Comparison of ENCODE assay signal across 11 mouse cellular contexts in the genomic region with DNA sequence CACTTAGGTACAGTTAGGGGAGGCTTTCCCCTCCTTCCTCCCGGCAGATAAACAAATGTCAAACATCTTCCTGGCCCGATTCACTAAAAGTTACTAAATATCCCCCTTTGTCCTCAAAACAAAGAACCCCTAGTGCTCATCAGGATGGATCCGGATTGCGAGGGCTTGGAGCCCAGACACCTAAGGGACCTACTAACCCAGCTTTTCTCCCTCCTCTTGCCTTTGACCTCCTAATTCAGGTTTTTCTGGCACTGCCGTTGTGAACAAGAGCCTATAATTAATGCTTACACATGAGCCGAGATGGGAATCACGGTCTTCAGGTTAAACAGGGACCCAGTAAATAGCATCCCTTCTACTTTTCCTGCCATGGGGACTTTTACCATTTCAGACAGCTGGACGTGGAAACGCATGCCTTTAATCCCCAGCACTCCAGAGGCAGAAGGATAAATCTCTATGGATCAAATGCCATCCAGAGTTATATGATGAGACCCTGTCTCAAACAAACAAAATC. TPM values are rescaled to one million over a fixed set of nuclear protein-coding genes. Genes with fewer than 3 reads are reported as not detected.
A peak's percentile ranks its signal among the peaks of the same experiment; 100 is the strongest.
DNase-seq lines count a peak whose midpoint lies in the region; ATAC-seq lines count a peak whose summit lies in the region.
"Had no signal": no experiment of that assay in that cellular context is flagged by ENCODE, and none has a peak within 500 bp of the region (broad histone marks: within the 10 kb centered on the region; RNA-seq: fewer than 3 reads in every experiment).

No protein-coding gene starts in this region.

- H3K27me3 ChIP-seq in heart, embryonic 15.5 days = no peaks in the 10 kb centered on the region
- H3K27me3 ChIP-seq in heart, embryonic 16.5 days (ENCODE audit: control insufficient read depth, insufficient read depth, low read length) = no peaks in the 10 kb centered on the region
- no peaks in the 10 kb centered on the region for H3K27me3 ChIP-seq in midbrain, embryonic 15.5 days (replicated peaks)

- H3K9ac ChIP-seq in heart, embryonic 15.5 days = peak overlapping the region; percentile 9; the same call in 1 of the 2 replicates
- peak overlapping the region; percentile 39 for H3K9ac ChIP-seq in heart, embryonic 16.5 days (ENCODE audit: low read length)
- H3K9ac ChIP-seq in midbrain, embryonic 15.5 days = peak overlapping the region; percentile 59

- no peak overlapping the region for H3K4me3 ChIP-seq in heart, embryonic 15.5 days
- no peak overlapping the region for H3K4me3 ChIP-seq in heart, embryonic 16.5 days (ENCODE audit: low read length)
- peak overlapping the region; percentile 37 for H3K4me3 ChIP-seq in midbrain, embryonic 15.5 days

- WGBS in heart, embryonic 15.5 days = 40% methylated on average over 9 of the region's 9 CpGs
- 45% methylated on average over 9 of the region's 9 CpGs for WGBS in heart, embryonic 16.5 days
- WGBS in midbrain, embryonic 15.5 days = 3% methylated on average over 9 of the region's 9 CpGs

- 0 out of 2 replicates have a peak overlapping the region, but pooled peaks have one; percentile 75 for H3K4me2 ChIP-seq in heart, embryonic 15.5 days
- H3K4me2 ChIP-seq in heart, embryonic 16.5 days (ENCODE audit: low read depth, low read length) = no peak overlapping the region; the same call in 1 of the 2 replicates
- H3K4me2 ChIP-seq in midbrain, embryonic 15.5 days = peak overlapping the region; percentile 72

- no peaks in the 10 kb centered on the region for H3K9me3 ChIP-seq in heart, embryonic 15.5 days (replicated peaks)
- H3K9me3 ChIP-seq in heart, embryonic 16.5 days (replicated peaks; ENCODE audit: control insufficient read depth, low read length) = no peaks in the 10 kb centered on the region
- no peaks in the 10 kb centered on the region for H3K9me3 ChIP-seq in midbrain, embryonic 15.5 days
- H3K9me3 ChIP-seq: G1E had no signal

- intact Hi-C loops in heart, postnatal 14 days (cut with DNase I) = loop anchor here (2.0 kb wide), 1 partner anchor 57 kb away; a partner anchor contains a TSS

- H3K4me1 ChIP-seq in heart, embryonic 15.5 days (replicated peaks) = peaks cover 57% of the 10 kb centered on the region
- H3K4me1 ChIP-seq in heart, embryonic 16.5 days (ENCODE audit: control insufficient read depth, insufficient read depth, low read length) = peaks cover 36% of the 10 kb centered on the region
- H3K4me1 ChIP-seq in midbrain, embryonic 15.5 days = peaks cover 72% of the 10 kb centered on the region

- ATAC-seq in heart, embryonic 15.5 days (replicated peaks; ENCODE audit: insufficient number of reproducible peaks, insufficient read depth, low FRiP score, low read depth) = no peak
- ATAC-seq in heart, embryonic 16.5 days (replicated peaks; ENCODE audit: extremely low read depth, insufficient read depth, low FRiP score) = no peak
- ATAC-seq in midbrain, embryonic 15.5 days (replicated peaks) = no peak
- no peak for ATAC-seq in frontal cortex, adult (ENCODE audit: low TSS enrichment)

- peak overlapping the region; percentile 97 for H3K27ac ChIP-seq in heart, embryonic 15.5 days
- H3K27ac ChIP-seq in heart, embryonic 16.5 days (ENCODE audit: low read length) = 0 out of 2 replicates have a peak overlapping the region, but pooled peaks have one; percentile 3
- peak overlapping the region; percentile 96 for H3K27ac ChIP-seq in midbrain, embryonic 15.5 days
- H3K27ac ChIP-seq: liver, embryonic 14.5 days had no signal

- no peak for DNase-seq in heart, postnatal 14 days
- DNase-seq in ZHBTc4 (ENCODE audit: low read depth, low spot score) = peak; percentile 83
- DNase-seq in frontal cortex, postnatal 10 days (ENCODE audit: low spot score in 2 of 2) = no peak
- no peak for DNase-seq in retina, embryonic 14.5 days (ENCODE audit: low spot score)

- H3K36me3 ChIP-seq in heart, embryonic 15.5 days = no peaks in the 10 kb centered on the region
- no peaks in the 10 kb centered on the region for H3K36me3 ChIP-seq in heart, embryonic 16.5 days (ENCODE audit: control insufficient read depth, insufficient read depth)
- no peaks in the 10 kb centered on the region for H3K36me3 ChIP-seq in midbrain, embryonic 15.5 days (replicated peaks)
- H3K36me3 ChIP-seq: G1E had no signal

RNA-seq across cellular contexts. Expression of a gene that starts 38.1 kb away (rescaled TPM):
- polyA plus RNA-seq in heart, embryonic 15.5 days (2015; fragmentation: Nextera tagmentation; extraction: Ambion mirVana) = 719 and 906 TPM in 2 replicates
- 100 to 1,000 TPM; 116 to 154 TPM for total RNA-seq in heart, postnatal 14 days (2021)
- polyA plus RNA-seq in heart, embryonic 16.5 days (2015; fragmentation: Nextera tagmentation; extraction: Ambion mirVana) = 727 and 789 TPM in 2 replicates
- 17,671 and 17,732 TPM in 2 replicates for polyA plus RNA-seq in midbrain, embryonic 15.5 days (2015; fragmentation: Nextera tagmentation; extraction: Ambion mirVana)

RNA-seq across cellular contexts. Expression of a gene that starts 38.1 kb away (rescaled TPM):
- polyA plus RNA-seq in heart, embryonic 15.5 days (2015; fragmentation: Nextera tagmentation; extraction: Ambion mirVana) = 117 and 139 TPM in 2 replicates
- total RNA-seq in heart, postnatal 14 days (2021) = 10 to 100 TPM; 42.2 to 57.4 TPM
- polyA plus RNA-seq in heart, embryonic 16.5 days (2015; fragmentation: Nextera tagmentation; extraction: Ambion mirVana) = 130 and 149 TPM in 2 replicates
- polyA plus RNA-seq in midbrain, embryonic 15.5 days (2015; fragmentation: Nextera tagmentation; extraction: Ambion mirVana) = 16.4 and 20.5 TPM in 2 replicates

RNA-seq across cellular contexts. Expression of a gene that starts 38.2 kb away (rescaled TPM):
- polyA plus RNA-seq in heart, embryonic 15.5 days (2015; fragmentation: Nextera tagmentation; extraction: Ambion mirVana) = not detected in 2 replicates
- total RNA-seq in heart, postnatal 14 days (2021) = not detected
- not detected in 2 replicates for polyA plus RNA-seq in heart, embryonic 16.5 days (2015; fragmentation: Nextera tagmentation; extraction: Ambion mirVana)
- not detected in 2 replicates for polyA plus RNA-seq in midbrain, embryonic 15.5 days (2015; fragmentation: Nextera tagmentation; extraction: Ambion mirVana)
- total RNA-seq: G1E; granulocyte monocyte progenitor cell, adult 5-6 weeks had no signal
- polyA plus RNA-seq: G1E had no signal

RNA-seq across cellular contexts. Expression of a gene that starts 57.2 kb away (rescaled TPM):
- polyA plus RNA-seq in heart, embryonic 15.5 days (2015; fragmentation: Nextera tagmentation; extraction: Ambion mirVana) = 1,310 and 1,493 TPM in 2 replicates
- total RNA-seq in heart, postnatal 14 days (2021) = 100 to 1,000 TPM; 164 to 218 TPM
- 1,504 and 1,594 TPM in 2 replicates for polyA plus RNA-seq in heart, embryonic 16.5 days (2015; fragmentation: Nextera tagmentation; extraction: Ambion mirVana)
- 1,136 and 1,188 TPM in 2 replicates for polyA plus RNA-seq in midbrain, embryonic 15.5 days (2015; fragmentation: Nextera tagmentation; extraction: Ambion mirVana)

Comparison
In these comparisons a context has a peak if more than half of its experiments do, and no peak if none do; other contexts are left out.
1. H3K27ac ChIP-seq: peak in every context shown above with its lines; median percentile 97 in heart, embryonic 15.5 days; 96 in midbrain, embryonic 15.5 days; 3 in heart, embryonic 16.5 days.
2. H3K9ac ChIP-seq: peak in every context shown above with its lines; median percentile 59 in midbrain, embryonic 15.5 days; 39 in heart, embryonic 16.5 days; 9 in heart, embryonic 15.5 days.
3. RNA of a gene that starts 38.1 kb away (polyA plus RNA-seq): 17,671 to 17,732 TPM in midbrain, embryonic 15.5 days; 727 to 789 TPM in heart, embryonic 16.5 days and 719 to 906 TPM in heart, embryonic 15.5 days; every median in the first group is over 10 times any median in the second.